Mouse (Mus musculus) fat pad, adult 2 months (tissue): ENCODE data around the gene Nxn.

Source experiments
- DNase-seq: peaks from one replicate; pipeline ENCODE4 v3.0.0-alpha.2; 2011; ENCODE audit warnings: low read depth, low spot score; ENCODE audit errors: extremely low read depth

Gene Nxn

GRCm38 (mm10) chr11:76337236-76337635 lies 61.7 kb downstream of the Nxn start:
- no peak for DNase-seq

DNA sequence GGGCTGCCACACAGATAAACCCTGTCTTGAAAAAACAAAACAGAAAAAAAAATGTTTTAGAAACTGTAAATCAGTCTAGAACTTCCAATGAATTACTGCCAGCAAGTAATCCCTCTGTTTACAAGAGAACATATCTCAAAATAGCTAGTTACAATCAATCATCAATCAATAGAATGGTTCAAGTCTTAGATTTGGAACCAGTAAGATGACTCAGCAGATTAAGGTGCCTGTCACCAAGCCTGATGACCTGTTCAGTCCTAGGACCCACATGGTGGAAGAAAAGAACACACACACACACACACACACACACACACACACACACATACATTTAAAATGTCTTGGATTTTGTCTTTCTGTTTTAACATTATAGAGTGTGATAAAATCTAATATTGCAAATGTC lies 62.7 kb downstream of the Nxn start:
- DNase-seq = no peak

DNA sequence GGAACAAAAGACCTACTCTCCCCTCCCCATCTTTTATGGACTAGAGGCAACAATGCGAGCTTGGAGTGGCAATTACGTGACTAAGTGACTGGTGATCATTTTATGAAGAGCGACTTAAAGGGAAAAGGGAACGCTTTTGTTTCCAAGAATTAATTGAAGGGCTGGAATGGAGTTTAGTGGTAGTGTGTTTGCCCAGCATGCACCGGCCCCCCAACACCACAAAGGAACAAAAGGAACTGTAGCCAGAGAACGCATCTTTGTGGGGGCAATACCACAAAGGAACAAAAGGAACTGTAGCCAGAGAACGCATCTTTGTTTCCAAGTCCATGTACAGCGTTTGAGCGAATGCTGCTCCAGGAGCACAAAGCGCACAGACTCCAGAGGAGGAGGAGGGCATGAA lies 64.0 kb downstream of the Nxn start:
- DNase-seq = no peak

GRCm38 (mm10) chr11:76332240-76332639 lies 66.7 kb downstream of the Nxn start:
- peak; percentile 45 for DNase-seq

GRCm38 (mm10) chr11:76328522-76329290 lies 70.2 kb downstream of the Nxn start:
- DNase-seq = no peak

DNA sequence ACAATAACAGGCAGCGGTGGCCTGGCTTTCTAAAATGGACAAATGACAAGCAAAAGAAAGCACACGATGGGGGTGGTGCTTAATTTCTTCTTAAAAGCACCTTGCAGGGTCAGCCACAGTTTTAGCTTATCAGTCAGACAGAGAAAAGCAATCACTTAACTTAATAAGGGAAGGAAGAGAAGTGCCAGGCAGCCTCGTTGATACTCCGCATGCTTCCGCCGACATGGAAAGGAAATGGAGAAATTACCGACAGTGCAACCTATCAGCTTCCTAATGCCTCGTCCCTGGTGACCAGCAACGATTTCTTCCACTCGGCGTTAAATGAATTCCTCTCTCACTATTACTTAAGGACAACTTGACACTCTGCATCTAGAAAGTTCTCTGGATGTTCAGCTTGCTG lies 70.9 kb downstream of the Nxn start:
- no peak for DNase-seq

DNA sequence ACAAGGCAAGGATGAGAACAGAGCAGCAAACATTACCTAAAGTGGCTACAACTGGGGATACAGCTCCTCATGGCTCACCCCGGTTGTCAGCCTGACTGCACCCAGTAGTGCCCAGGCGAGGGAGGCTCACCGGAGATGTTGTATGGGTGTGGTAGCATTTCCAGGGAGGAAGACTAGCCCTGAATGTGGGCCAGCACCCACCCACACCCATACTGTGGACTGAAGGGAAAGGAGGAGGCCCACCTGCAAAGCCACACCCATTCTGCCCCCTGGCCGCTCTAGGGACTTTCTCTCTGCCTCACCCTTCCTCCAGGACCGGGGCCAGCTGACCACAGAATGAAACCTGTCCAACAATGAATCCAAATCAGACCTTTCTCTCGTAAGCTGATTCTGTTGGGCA lies 72.3 kb downstream of the Nxn start:
- DNase-seq = no peak

GRCm38 (mm10) chr11:76326051-76326450 lies 72.9 kb downstream of the Nxn start:
- no peak for DNase-seq

- DNase-seq = no peak
Observed at GRCm38 (mm10) chr11:76324801-76325200, 74.1 kb downstream of the Nxn start.

DNA sequence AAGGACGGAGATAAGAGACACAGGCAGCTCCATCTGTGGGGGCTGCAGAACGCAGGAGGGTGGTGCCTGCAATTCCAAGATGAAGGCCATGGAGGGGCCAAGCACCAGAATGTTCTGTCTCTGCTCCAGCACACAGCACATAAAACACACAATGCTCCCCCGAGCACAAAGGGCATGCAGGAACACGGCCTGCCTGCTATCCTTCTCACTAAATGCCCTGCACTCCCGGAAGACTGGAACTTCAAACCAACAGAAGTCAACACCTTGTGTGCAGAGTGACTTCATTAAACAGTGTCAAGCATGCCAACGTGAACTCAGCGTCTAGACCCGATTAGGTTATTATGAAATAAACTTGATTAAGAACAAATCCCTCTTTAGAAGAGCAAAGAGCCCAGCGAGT lies 74.7 kb downstream of the Nxn start:
- DNase-seq = no peak

DNA sequence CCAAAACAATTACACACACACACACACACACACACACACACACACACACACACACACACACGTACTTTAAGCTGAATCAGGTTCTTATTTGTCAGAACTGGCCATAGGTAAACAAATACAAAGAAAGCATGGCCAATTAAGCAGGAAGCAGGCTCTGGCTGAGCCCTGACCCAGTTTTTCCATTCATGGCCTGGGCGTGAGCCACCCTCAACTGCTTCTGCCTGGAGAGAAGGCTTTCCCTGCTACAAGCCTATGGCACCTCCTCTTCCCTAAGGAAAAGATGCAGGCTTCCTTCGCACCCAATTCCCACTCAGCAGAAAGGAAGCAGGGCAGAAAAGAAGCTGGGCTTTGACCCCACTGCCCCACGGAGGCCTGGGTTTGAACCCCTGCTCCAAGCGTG lies 76.0 kb downstream of the Nxn start:
- no peak for DNase-seq

DNA sequence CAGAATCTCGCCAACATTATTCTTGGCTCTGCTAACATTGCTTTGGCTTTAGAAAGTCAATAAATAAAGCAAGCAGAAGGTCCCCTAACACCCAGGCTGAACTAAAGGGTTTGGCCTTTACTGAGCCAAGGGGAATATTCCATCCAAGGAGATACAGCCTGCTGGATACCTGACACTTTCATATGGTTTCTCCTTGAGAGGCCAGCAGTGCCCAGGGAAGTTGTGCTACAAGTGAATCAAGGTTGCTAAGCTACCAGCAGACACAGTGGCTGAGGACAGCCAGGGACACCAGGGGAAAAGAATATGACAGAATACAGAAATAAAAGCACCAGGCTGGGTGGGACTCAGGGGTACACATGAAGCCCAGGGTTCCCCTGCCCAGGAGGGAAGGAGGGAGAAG lies 76.9 kb downstream of the Nxn start:
- DNase-seq = no peak

GRCm38 (mm10) chr11:76320475-76320874 lies 78.5 kb downstream of the Nxn start:
- DNase-seq = no peak

DNA sequence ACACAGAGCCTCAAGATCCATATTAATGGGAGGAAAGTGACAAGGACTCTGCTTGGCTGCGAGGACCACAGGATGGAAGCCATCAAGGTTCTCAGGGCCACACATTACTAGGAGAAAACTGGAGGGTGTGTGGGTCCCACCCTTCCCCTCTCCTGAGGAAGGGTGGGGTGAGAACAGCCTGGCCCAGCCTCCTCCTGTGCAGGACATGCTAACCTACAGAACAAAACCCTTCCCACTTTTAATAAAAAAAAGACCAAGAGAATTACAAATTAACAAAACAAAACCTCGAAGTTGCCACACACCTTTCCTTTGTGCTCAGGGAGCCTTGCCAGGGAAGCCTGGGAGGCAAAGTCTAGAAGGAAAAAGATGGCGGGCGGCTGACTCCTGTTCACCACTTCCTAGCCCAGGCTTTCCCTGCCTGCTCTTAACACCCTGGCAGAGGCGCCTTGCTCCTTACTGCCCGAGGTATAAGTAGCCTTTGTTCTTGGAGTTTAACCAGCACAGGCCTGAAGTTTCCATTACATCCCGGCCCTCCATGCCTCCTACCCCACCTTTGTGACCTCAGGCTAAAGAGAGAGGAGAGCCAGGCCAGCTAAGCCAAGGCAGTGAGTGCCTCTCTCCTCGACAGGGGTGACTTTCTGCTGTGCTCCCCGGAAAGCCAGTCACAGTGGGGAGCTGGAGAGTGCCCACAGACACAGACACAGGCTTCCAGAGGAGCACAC lies 79.1 kb downstream of the Nxn start:
- DNase-seq = no peak

DNA sequence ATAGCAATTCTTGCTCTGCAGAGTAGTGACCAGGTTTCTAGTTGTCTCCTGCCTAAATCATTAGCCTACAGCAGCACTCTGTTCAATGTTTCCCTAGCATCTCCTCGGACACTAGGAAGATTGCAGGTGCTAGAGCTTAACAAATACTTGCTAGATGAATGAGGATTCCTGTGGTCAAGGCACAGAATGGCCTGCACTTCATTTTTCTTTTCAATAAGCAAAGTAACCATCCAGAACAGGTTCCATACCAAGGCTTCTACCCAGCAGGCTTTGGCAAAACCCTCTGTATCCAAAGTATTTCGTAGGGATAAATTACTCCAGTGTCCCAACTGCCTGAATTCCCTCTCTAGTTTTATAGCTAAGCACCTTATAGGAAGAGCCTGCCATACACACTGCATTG lies 81.0 kb downstream of the Nxn start:
- DNase-seq = no peak

DNA sequence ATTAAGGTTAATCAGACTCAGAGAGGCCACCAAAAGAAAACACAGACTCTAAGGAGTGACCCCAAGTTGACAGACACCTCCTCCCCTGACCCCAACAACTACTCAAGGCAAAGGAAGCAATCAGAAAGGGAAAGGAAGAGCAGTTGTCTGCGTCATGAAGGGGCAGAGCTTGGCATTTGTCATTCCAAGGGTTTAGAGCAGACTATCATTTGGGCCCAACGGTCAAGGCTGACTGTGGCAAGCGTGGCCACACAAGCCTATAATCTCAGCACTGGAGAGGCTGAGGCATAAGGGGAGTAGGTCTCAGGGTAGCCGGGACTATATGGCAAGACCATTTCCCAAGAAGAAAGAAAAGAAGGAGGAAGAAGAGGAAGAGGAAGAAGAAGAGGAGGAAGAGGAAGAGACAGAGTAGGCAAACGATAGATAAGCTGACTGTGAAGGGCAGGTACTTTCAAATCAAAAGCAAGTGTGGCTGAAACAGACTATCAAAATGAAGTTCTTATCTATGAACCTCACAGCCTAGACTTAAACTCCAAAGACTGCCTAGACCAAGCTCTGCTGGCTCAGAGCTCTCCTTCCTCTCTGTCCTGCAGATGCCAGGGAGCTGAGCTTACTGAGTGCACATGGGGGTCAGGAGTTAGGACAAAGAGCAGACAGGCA lies 83.0 kb downstream of the Nxn start:
- DNase-seq = no peak

- DNase-seq = no peak
Observed at GRCm38 (mm10) chr11:76314741-76315140, 84.2 kb downstream of the Nxn start.

GRCm38 (mm10) chr11:76314140-76314539 lies 84.8 kb downstream of the Nxn start:
- no peak for DNase-seq

DNA sequence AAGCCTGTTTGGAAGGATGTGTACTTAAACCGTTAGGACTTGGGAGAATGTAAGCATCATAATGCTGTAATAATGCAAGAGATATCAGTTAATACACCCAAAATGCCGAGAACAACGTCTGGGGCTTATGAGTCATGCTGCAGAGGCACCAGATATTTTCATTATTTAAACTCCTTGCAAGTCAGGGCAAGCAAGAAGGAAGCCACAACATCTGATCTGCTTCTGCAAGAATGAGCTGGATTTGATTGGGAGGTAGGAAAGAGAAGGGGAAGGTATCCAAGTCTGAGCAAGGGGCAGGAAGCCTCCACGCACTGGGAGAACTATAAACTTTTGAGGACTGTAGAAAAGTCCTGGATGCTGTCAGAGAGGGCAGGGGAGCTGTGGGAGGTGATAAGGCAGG lies 86.1 kb downstream of the Nxn start:
- no peak for DNase-seq

GRCm38 (mm10) chr11:76311224-76312000 lies 87.5 kb downstream of the Nxn start:
- DNase-seq = no peak

- DNase-seq = no peak
Observed at GRCm38 (mm10) chr11:76309868-76310267, 89.1 kb downstream of the Nxn start.
